Mouse (Mus musculus): ENCODE measurements around the gene Olfr875.
"Not testable (repeated sequence)": the region's sequence is repeated elsewhere in the genome, so short reads cannot be mapped to it uniquely, and the experiment has no call there.

Gene Olfr875

GRCm38 (mm10) chr9:37771759-37772158 lies at the start of gene Olfr875:
TSS of gene Olfr875 (plus strand) at chr9:37771857.
- no peak for DNase-seq

- DNase-seq, result no peak
Measured at GRCm38 (mm10) chr9:37734310-37734709, 37.3 kb upstream of the Olfr875 start.

DNA sequence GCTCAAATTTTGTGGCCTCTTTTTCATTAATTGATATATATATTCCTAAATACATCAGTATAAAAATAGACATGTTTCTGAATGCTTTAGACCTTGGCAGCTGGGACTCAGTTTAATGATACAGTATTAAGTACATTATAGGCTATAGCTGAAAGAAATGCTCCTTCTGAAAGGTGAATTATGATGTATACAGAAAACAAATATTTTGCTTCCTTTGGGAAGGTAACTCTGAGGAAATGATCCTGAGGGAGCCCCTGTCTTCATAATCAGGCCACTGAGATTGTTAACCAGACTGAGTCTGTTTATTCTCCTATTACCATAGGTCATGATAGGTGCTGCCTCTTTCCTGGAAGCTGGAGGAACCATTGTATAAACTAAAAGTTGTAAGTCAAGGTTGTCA lies 26.9 kb upstream of the Olfr875 start, which contains the start of gene Olfr874:
Gene Olfr874 (plus strand): TSS at position 301 of the 400 bp plus-strand sequence.
- DNase-seq, result no peak

- DNase-seq, result no peak
Measured at GRCm38 (mm10) chr9:37750319-37751075, 21.2 kb upstream of the Olfr875 start.

GRCm38 (mm10) chr9:37751467-37751866 lies 20.2 kb upstream of the Olfr875 start:
- no peak for DNase-seq

GRCm38 (mm10) chr9:37752006-37752405 lies 19.7 kb upstream of the Olfr875 start:
- DNase-seq, result no peak

GRCm38 (mm10) chr9:37761728-37762127 lies 9.9 kb upstream of the Olfr875 start:
- no peak for DNase-seq

- DNase-seq, result no peak
Measured at GRCm38 (mm10) chr9:37762541-37762940, 9.1 kb upstream of the Olfr875 start.

DNA sequence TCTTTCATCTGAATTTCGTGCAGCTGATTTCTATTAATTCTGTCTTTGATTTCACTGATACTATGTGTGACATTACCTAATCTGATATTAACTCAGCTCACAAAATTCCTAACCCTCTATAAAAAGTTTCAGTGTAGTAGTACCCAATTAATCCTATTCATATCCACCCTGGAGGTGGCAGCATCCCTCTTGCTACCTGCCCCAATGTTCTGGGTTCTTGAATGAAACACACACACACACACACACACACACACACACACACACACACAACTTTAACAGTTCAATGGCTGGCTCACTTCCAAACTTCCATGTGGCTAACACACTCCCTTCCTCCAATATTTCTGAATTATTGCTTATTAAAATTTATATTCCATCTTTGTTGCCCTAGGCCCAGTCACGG lies 996 bp upstream of the Olfr875 start:
- DNase-seq, result no peak

DNA sequence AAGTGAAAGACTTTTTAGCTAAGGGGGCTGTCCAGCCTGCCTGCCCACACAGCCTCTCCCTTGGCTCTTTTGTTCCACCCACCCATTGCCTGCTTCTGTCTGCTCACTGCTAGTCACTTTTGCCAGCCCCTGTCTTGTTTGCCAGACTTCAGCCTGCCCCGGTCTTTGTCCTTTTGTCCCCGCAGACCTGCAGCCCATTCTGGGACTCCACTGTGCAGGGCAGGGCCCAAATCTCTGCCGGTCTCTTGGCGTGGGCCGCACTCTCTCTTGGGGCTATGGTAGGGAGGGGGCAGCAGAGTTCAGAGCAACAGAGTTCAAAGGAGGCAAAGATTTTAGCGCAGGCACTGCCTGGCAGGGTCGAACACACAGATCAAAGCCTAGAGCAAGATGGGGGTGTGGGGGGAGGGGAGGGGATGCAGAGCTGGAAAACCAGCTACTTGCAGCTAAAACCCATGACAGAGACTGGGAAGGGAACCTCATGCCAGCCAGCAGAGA lies 11.2 kb downstream of the Olfr875 start:
- no peak for DNase-seq

- DNase-seq, result not testable (repeated sequence)
Measured at GRCm38 (mm10) chr9:37783394-37784387, 12.0 kb downstream of the Olfr875 start.

GRCm38 (mm10) chr9:37786411-37786810 lies 14.8 kb downstream of the Olfr875 start:
- DNase-seq, result no peak

- DNase-seq, result no peak
Measured at GRCm38 (mm10) chr9:37802055-37802454, 30.4 kb downstream of the Olfr875 start.

- no peak for DNase-seq
Measured at GRCm38 (mm10) chr9:37802731-37803130, 31.1 kb downstream of the Olfr875 start, which contains the start of gene Olfr876. TSS of gene Olfr876 (plus strand) at chr9:37803031.

- no peak for DNase-seq
Measured at GRCm38 (mm10) chr9:37807235-37807634, 35.6 kb downstream of the Olfr875 start.

GRCm38 (mm10) chr9:37808456-37808855 lies 36.8 kb downstream of the Olfr875 start:
- no peak for DNase-seq

DNA sequence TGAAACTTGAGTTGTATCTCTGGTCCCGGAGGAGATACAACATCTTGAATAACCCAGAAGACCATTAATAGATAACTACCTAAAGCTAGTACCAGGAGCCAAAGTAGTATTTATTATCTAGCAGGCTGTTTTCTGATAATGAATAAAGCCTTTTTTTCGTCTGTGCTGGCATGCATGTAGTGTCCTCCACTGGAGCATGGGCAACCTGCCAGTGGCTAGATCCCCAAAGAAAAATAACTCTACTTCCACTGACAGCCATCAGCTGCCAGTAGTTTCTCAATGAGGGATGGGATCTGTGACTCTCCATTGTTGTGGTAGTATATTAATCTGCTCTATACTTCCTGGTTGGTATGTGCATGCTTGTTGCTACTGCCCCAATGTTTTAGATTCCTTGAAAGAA lies 37.3 kb downstream of the Olfr875 start:
- no peak for DNase-seq

- DNase-seq, result no peak
Measured at GRCm38 (mm10) chr9:37814696-37815095, 43.0 kb downstream of the Olfr875 start.

Measured in thymus, postnatal 14 days (tissue).